Mouse (Mus musculus): ENCODE data around the gene Gipr.
A peak's percentile ranks its signal among the peaks of the same experiment; 100 is the strongest.

Gene Gipr

DNA sequence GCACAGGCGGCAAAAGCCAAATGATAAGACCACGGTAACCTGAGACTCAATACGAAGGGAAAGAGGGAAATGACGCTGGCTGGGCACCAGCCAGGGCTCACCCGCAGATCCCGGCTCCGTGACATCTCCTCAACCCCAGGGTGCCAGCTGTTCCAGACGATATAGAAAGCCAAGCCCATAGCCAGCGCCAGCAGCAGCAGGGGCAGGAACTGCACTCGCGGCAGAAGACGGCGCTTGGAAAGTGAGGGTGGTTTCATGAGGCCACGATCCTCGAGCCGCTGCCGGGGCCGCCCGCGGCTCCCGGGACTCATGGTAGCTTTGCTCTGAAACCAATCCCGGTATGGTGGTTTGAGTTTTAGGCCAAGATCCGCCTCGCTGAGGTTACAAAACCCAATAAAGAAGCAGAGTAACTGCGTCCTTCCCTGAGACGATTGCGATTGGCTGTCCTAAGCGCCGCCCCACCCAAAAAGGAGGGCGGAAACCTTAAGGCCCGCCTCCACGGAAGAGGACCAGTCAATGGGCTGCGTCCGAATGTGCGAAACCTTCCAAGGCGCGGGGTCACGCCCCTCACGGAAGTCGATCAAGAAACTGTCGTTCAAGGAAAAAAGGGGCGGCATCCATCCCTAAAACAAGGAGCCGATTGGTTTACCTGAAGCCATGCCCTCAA is 16.9 kb downstream of the Gipr start, which contains the start of gene Qpctl:
Gene Qpctl (minus strand): TSS at position 417 of the 667 bp plus-strand sequence.
- peak; percentile 97 to 98 for DNase-seq (ENCODE audit: low spot score in 2 of 2)

DNA sequence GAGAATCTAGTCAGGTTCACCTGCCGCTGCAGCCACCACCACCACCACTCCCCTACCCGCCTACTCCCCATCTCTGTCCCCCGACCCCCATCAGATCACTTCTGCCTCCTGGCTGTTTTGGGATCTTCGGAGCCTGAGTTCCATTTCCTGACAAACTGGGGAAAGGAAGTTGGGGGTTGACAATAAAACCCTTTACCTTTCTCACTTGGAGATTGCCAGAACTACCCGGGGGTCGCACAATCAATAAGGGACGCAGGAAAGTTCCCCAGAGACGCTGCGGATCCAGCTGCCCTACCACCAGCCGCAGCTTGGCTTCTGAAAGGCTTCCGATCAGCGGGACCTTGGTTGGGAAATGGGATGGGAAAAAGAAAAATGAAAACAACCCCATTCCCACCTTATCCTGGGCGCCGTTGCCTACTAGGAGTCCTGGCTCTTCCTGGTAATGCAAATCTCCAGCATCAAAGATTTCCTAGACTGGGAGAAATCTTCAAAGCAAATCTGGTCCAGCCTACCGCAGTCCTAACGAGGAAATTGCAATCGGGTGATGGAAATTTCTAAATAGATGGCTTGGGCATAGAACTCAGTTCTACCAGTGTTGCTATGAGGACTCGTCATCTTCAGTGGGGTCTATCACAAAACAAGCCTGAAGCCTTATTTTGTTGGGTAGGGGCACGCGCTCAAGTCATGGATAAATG is 17.6 kb downstream of the Gipr start:
- DNase-seq (ENCODE audit: low spot score in 2 of 2): no peak

DNA sequence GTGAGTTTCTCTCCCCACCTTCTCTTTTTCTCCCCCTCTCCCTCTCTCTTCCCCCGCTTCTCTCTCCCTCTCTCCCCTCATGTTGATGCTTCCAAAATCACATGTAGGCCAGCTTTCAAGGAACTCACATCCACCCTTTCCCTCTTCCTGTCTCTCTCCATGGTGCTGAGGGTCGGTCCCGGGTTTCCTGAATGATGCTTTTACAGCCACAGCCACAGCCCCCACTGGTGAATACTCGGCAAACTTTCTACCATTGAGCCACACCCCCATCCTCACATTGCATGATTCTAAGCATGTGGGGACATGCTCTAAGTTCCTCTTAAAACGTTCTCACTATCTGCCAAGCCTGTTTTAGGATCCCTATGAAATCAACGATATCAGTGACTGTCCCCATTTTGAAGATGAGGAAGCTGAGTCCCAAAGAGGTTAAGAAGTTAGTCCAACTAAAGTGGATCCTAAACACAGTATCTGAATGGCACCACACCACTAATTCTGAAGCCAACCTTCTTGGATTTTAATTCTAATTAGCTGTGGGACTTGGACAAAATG is 18.4 kb downstream of the Gipr start:
- no peak for DNase-seq (ENCODE audit: low spot score in 2 of 2)

DNA sequence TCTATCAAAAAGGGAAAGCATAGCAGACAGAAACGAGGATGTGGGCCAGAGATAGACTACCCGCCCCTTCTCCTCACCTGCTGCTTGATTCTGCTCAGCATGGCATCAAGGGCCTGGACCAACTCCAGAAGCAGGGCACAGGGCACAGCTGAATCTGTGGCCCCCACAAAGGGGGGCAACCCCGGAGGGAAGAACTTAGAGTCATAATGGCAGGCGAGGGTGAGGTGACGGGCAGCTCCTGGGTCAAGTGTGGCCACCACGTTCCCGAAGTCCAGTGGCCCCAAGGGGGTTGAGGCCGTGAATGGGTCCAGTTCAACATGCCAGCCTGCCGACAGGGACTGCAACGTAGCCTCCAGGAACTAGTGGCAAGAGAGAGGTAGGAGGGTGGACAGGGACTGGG is 19.1 kb downstream of the Gipr start:
- DNase-seq (ENCODE audit: low spot score in 2 of 2): no peak

DNA sequence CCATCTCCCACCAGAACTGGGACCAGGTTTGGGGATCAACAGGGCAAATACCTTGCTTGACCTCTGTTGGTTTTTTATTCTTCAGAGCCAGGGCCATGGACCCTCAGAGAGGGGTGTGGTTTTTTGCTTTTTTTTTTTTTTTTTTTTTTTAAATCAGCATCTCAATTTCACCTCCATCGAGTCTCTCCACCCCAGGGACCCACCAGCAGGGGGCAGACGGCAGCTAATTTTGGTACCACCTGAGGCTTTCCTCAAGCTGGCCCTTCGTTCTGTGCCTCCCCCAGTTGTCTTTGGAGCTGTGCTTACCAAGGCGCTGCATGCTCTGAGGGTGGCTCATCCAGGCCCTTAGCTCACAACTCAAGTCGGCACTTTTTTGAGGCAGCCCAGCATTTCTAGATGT is 28.5 kb downstream of the Gipr start:
- peak in 1 of 2 experiments; percentile 60 for DNase-seq (ENCODE audit: low spot score in 2 of 2)

DNA sequence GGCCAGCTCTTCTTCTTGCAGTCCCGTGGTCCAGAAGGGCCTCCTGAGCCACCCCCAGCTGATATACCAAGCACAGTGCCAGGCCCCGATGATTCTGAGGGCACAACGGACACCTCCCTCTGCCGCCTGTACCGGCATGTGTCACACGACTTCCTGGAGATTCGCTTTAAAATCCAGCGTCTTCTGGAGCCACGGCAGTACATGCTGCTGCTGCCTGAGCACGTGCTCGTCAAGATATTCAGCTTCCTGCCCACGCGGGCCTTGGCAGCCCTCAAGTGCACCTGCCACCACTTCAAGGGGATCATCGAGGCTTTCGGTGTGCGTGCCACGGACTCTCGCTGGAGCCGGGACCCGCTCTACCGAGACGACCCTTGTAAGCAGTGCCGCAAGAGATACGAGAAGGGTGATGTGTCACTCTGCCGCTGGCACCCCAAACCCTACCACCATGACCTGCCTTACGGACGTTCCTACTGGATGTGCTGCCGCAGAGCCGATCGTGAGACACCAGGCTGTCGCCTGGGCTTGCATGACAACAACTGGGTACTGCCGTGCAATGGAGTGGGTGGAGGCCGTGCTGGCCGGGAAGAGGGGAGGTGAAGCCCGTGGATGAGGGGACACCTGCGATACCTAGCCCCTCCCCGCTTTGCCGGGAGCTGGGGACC is 29.1 kb downstream of the Gipr start:
- peak; percentile 54 to 72 for DNase-seq (ENCODE audit: low spot score in 2 of 2)

DNA sequence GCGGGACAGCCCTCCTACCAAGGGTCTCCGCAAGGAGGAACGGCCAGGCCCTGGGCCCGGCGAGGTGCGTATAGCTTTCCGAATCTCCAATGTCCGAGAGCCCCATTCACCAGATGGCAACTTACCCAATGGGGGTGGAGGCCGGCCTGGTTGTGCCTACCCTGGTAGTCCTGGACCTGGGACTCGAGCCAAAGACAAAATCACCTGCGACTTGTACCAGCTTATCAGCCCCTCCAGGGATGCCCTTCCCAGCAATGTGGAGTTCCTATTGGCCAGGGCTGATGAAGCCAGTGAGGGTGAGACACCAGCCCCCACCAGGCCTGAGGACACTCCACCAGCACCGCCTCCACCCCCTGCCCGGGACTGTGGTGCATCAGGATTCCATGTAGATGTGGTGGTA is 29.8 kb downstream of the Gipr start:
- no peak for DNase-seq (ENCODE audit: low spot score in 2 of 2)

DNA sequence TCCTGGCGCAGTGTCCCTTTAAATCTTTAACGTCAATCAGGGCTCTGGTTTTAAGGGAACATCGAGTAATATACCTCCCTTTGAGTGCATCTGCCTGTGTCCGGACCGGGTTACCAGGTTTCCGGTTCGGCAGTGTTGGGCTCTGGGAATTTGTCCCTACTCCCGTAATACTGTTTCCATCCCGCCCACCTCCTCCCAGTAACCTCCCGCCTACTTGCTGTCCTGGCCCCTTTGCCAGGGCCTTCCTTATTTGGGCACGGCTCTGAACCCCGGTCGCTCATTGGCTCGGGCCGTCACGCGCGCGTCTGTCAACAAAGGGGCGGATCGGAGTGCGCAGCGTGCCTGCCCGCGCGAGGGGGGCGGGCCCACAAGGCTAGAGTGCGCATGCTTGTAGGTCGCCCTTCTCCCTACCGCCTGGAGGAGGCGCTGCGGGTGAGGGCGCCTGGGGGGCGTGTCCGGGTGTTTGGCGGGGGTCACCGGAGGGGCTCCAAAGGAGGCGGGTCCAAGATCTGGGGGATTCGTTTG is 34.5 kb downstream of the Gipr start:
- DNase-seq (ENCODE audit: low spot score in 2 of 2): peak; percentile 95 to 97

DNA sequence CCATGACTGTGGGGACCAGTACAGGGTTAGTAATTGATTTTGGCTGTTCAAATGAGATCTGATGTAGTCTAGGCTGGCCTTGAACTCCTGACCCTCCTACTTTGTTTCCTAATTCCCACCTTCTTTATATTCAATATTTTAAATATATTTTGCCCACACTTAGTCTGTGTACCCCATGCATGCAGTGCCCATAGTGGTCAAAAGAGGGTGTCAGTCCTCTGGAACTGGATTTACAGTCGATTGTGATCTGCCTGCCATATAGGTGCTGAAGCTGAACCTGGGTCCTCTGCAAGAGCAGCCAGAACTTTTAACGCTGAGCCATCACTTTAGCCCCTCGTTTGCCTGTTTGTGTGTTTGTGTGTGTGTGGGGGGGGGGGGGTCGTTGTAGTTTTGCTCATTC is 35.3 kb downstream of the Gipr start:
- no peak for DNase-seq (ENCODE audit: low spot score in 2 of 2)

DNA sequence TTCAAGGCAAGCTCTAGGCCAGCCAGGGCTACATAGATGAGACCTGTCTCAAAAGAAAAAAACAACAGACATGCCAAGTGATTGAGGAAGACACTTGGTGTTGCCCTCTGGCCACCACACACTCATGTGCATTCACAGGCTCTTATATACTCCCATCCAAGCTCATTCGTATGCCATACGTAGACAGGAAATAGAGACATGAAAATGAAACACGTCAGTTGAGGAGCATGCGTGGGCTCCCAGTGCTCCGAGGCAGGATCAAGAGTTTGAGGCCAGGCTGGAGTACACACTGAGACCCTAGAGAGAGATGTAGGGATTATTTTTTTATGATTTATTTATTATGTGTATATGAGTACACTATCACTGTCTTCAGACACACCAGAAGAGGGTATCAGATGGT is 36.5 kb downstream of the Gipr start:
- DNase-seq (ENCODE audit: low spot score in 2 of 2): no peak

DNA sequence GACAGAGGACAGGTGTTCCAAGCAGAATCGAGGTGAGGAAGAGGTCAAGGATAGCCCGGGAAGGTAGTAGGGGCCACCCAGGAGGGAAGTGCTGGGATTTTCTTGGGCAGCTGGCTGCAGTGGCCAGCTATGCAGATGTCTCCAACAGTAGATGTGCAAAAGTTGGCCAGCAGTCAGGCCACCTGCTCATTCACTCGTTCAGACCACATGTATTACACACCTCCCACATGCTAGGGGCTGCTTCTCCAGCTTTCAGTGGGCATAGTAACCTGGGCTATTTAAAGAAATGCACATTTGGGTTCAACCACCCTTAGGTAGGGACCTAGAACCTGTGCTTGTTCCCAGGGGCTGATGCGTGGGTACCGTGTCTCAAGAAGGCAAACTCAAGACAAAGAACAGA is 38.2 kb downstream of the Gipr start:
- no peak for DNase-seq (ENCODE audit: low spot score in 2 of 2)

DNA sequence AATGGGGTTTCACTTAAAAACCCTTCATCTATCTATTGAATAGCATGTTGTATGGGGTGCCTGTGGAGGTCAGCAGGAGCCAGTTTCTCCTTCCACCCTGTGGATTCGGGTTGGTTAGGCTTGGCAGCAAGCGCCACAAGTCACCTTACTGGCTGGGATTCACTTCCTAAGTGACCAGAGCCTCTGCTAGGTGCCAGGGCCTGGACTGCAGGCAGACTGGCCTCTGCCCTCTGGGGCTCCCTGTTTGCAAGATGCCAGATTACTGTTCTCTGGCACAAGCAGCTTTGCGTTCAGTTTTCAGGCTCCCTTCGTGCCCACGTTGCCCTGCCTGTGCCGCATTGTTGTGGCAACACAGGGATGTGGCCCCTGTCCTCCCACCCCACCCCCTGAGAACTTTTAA is 41.2 kb downstream of the Gipr start:
- DNase-seq (ENCODE audit: low spot score in 2 of 2): no peak

DNA sequence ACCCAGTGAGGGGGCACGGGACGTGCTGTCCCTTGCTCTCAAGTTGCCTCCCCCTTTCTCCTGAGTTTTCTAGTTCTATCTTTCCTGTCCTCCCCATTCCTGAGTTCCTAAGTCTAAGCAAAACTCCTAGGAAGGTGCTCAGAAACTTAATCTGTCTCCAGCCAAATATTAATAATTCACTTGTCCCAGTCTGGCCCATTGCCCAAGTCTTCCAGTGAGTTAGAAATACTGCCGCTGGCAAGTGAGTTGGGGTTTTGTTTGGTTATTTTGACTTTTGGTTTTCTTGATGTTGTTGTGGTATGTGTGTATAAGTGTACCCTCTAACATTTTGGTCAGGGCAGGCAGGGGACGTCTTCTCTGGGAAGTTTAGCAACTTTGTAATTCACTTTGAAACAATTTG is 44.2 kb downstream of the Gipr start:
- no peak for DNase-seq (ENCODE audit: low spot score in 2 of 2)

DNA sequence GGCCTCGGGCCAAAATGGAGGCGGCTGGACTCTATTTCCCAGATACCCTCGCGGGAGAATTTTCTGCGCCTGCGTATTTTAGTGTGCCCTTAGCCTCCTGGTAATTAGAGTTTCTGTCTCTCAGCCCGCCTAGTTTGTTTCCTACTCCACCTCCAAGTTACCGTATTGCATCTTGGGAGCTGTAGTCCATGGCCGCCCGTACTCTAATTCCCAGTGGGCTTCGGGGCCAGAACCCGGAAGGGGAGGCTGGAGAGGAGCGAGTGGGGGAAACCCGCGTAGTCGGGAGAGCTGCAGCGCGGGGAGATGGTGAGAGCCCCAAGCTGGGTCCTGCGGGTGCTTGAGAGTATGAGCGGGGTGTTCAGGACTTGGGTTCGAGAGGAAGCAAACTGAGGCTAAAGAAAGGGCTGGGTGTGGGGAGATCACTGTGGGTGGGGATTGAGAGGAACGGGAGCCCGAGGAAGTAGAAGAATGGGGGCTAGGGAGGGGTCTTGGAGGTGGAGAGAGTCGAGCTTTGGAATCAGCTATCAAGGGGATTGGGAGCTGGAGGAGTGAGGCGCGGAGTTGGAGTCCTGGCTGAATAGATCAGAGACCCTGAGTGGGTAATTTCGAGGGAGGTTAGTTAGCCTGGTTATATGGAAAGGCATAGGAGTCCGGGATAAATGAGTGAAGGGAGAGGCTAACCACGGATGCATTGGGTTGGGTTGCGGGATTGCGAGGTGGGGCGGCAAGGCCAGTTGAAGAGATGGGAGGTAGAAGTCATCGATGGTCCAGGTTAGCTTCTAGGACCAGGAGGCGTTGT is 46.1 kb downstream of the Gipr start, which contains the start of gene Fbxo46:
Gene Fbxo46 (plus strand): TSS at position 229 of the 799 bp plus-strand sequence.
- peak; percentile 92 to 95 for DNase-seq (ENCODE audit: low spot score in 2 of 2)

DNA sequence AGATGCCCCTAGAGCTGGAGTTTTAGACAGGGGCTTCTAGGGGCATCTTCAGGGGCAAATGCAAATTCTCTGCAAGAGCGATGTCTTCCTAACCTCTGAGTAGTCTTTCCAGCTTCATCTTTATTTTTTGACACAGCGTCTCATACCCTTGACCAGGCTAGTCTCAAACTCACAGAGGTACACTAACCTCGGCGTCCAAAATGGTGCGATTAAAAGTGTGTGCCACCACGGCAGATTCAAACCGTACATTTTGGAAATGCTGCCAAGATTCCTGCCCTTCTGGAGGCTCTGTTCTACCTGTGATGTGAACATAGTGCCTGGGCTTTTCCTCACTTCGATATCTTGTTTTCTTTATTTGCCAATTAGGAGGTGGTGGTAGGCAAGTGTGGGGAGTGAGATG is 46.8 kb downstream of the Gipr start:
- no peak for DNase-seq (ENCODE audit: low spot score in 2 of 2)

DNA sequence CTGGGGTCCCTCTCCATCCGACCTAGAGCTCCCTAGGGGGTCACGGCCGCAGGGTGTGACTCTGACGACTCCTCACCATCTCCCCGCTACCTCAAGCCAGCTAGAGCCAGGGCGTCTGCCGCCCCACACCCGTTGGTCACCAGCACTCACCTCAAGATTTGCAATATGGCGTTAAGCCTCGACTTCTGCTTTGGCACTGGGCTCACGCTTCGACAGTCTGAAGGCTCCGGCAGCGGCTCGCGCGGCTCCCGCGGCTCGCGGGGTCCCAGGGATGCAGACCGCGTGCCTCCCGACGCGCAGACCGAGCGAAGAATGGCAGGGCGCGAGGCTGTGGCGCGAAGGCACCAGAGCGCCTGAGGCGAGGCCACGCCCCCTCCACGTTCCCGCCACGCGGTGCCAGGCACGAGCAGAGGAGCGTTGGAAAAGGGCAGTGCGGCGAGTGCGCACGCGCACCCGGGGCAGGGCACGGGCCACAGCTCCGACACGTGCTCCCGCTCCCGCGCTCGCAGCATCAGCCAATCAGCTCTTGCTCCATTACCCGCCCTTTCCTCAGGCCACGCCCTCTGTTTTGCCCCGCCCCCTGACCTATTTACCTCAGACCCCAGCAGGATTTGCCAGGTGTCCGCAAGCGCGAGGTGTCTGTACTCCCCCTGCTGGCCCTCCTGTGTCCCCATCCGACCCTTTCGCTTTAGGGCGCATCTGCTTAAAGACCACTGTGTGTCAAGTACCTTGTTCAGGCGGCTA is 47.7 kb downstream of the Gipr start, which contains the start of gene Gm4969:
Gene Gm4969 (minus strand): TSS at position 341 of the 744 bp plus-strand sequence.
- peak; percentile 49 to 51 for DNase-seq (ENCODE audit: low spot score in 2 of 2)

DNA sequence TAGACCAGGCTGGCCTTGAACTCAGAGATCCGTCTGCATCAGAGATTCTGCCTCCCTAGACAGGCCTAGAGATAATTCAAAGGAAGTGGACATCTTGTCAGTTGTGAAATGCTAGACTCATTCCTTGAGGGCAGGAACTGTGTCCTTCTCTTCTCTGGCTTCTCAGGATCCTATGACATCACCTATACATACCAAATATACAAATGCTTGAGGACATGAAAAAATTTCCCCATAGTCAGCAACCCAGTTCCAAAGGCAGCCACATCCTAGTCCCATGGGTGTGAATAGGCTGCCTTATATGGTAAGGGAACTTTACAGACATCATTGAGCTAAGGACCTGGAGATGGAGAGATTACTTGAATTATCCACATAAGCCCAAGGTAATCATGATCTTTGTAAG is 56.4 kb downstream of the Gipr start:
- DNase-seq (ENCODE audit: low spot score in 2 of 2): no peak

DNA sequence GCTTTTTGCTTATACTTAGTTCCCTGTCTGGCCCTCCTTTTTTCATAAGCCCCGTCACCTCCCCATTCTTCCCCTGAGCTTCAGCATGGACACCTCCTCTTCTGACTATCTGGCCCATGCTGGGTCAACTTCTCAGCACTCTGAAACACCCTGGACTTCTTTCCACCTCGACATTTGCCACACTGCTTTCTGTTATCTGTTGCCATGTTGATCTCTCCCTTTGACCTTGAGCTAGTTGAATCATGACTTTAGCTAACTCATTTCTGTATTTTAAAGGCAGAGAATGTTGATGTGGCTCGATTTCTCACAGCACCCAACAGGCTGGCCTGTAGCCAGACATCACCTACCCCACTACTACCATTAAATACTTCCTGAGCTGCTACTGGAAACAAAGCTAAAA is 58.5 kb downstream of the Gipr start:
- DNase-seq (ENCODE audit: low spot score in 2 of 2): no peak
